Mouse (Mus musculus) forebrain, embryonic 10.5 days (tissue): ENCODE results near the gene Ube2q1. TPM values are rescaled to one million over a fixed set of nuclear protein-coding genes. Genes with fewer than 3 reads are reported as not detected.

Experiments used
- DNase-seq: peaks from one replicate; pipeline ENCODE4 v3.0.0-alpha.2; 2017; ENCODE audit warnings: low spot score; ENCODE audit errors: extremely low spot score
- H3K27ac ChIP-seq: fragments of 300-500 bp; sonication (generic); 2 replicates; pipeline ENCODE4 v1.5.1; 2016; ENCODE audit warnings: mild to moderate bottlenecking
- H3K27me3 ChIP-seq: fragments of 300-500 bp; sonication (generic); 2 replicates; pipeline ENCODE4 v1.6.1; 2016; ENCODE audit warnings: mild to moderate bottlenecking; ENCODE audit not compliant: poor library complexity, severe bottlenecking
- H3K36me3 ChIP-seq: fragments of 300-500 bp; sonication (generic); replicated peaks from 2 replicates; pipeline ENCODE4 v1.6.1; 2016; ENCODE audit warnings: mild to moderate bottlenecking, moderate library complexity
- H3K4me1 ChIP-seq: fragments of 300-500 bp; sonication (generic); 2 replicates; pipeline ENCODE4 v1.6.1; 2016
- H3K4me3 ChIP-seq: fragments of 300-500 bp; sonication (generic); 2 replicates; pipeline ENCODE4 v1.5.1; 2016; ENCODE audit warnings: mild to moderate bottlenecking, moderate library complexity
- H3K9me3 ChIP-seq: fragments of 300-500 bp; sonication (generic); 2 replicates; pipeline ENCODE4 v1.6.1; 2016; ENCODE audit warnings: mild to moderate bottlenecking, moderate library complexity
- WGBS: fragments of 180-500 bp; shearing (Covaris S2); methylation state at CpG from one replicate; pipeline ENCODE4 v1.1.7; 2016; 5-methylcytosine and 5-hydroxymethylcytosine counted together
- polyA plus RNA-seq: library from polyadenylated mRNA; unstranded; fragments of >200 nt; fragmentation: Nextera tagmentation; extraction: Ambion mirVana; gene quantifications from 2 replicates; pipeline ENCODE4 v1.2.1, GENCODE M21; 2016

The Ube2q1 gene
- 11.8 and 12.7 TPM in 2 replicates for polyA plus RNA-seq

DNA sequence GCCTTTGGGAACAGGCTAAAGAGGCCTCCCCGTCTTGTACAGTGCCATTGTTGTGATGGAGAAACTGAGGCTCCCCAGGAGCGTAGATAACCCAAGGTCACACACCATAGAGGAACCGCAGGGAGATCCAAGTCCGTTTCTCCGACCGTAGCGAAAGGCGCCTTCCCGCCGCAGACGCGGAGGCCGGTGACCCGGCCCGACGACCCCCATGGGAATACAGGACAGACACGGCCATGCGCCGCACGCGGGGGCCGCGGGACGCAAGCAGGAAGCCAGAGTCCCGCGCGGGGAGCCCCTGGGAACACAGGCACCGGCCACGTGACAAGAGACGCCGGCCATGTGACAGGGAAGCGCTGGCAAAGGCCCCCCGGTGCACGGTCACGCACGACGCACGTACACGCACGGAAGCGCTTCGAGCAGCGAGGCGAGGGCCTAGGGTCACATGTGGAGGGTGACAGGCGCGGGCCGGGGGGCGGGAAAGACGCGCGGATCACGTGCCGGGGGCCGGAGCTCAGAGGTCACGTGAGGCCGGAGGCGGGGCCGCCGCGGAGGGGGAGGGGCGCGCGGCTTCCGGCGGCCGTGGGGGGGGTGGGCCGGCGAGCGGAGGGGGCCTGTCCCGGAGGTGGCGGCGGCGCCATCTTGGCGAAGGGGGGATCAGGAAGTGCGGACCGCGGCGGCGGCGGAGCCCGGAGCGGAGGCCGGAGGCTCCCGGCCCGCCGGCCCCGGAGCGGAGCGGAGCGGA, at the start of gene Ube2q1:
Gene Ube2q1 (plus strand): TSS at position 649 of the 742 bp plus-strand sequence.
- Histone ChIP-seq H3K27ac (peak within 1 kb of the TSS; percentile 99), H3K4me3 (peak within 1 kb of the TSS; percentile 72), H3K9me3 (no peaks in the 10 kb centered on the region), H3K27me3 (no peaks in the 10 kb centered on the region), H3K4me1 (peaks cover 49% of the 10 kb centered on the region), H3K36me3 (peaks cover 43% of the 10 kb centered on the region)
- under 1% methylated on average over 81 of the region's 90 CpGs for WGBS
- DNase-seq = peak; percentile 90

DNA sequence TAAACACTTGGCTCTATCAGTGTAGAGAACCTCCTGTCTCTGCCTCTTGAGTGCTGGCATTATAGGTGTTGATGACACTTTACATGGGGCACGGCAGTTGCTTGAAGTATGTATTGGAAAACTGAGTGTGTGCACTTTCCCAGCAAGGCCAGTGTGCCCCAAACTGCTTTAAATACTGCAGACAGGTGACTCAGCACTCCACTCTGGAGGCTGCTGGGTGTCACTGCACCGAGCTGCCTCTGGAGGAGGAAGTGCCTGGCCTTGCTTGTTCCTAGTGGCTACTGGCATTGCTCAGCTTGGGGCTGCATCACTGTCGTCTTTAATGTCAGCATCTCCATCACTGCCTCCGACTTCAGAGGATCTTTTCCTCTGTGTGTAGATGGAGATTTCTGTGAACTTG, 46.4 kb upstream of the Ube2q1 start:
- DNase-seq = no peak
- no peak overlapping the region for H3K27ac ChIP-seq
- no peak overlapping the region for H3K4me3 ChIP-seq
- 20% methylated on average over 4 of the region's 4 CpGs for WGBS
- H3K27me3 ChIP-seq = no peaks in the 10 kb centered on the region
- H3K36me3 ChIP-seq = no peaks in the 10 kb centered on the region
- H3K4me1 ChIP-seq = peaks cover 25% of the 10 kb centered on the region
- H3K9me3 ChIP-seq = no peaks in the 10 kb centered on the region

DNA sequence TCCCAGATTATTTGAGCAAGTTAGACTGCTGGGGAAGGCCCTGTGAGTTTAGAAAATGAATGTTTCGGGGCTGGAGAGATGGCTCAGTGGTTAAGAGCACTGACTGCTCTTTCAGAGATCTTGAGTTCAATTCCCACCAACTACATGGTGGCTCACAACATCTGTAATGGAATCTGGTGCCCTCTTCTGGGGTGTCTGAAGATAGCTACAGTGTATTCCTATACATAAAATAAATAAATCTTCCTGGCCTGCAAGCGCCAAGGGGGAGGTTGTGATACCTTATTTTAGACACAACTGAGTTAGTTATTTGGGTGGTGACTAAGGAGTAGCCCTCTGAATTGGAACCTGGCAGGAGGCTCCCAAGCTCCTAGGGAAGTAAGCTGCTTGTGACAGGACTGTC, 44.6 kb upstream of the Ube2q1 start:
- 83% methylated on average over 2 of the region's 2 CpGs for WGBS
- DNase-seq = no peak
- peaks cover 25% of the 10 kb centered on the region for H3K4me1 ChIP-seq
- no peak overlapping the region for H3K4me3 ChIP-seq
- no peaks in the 10 kb centered on the region for H3K9me3 ChIP-seq
- no peak overlapping the region for H3K27ac ChIP-seq
- no peaks in the 10 kb centered on the region for H3K27me3 ChIP-seq
- no peaks in the 10 kb centered on the region for H3K36me3 ChIP-seq

DNA sequence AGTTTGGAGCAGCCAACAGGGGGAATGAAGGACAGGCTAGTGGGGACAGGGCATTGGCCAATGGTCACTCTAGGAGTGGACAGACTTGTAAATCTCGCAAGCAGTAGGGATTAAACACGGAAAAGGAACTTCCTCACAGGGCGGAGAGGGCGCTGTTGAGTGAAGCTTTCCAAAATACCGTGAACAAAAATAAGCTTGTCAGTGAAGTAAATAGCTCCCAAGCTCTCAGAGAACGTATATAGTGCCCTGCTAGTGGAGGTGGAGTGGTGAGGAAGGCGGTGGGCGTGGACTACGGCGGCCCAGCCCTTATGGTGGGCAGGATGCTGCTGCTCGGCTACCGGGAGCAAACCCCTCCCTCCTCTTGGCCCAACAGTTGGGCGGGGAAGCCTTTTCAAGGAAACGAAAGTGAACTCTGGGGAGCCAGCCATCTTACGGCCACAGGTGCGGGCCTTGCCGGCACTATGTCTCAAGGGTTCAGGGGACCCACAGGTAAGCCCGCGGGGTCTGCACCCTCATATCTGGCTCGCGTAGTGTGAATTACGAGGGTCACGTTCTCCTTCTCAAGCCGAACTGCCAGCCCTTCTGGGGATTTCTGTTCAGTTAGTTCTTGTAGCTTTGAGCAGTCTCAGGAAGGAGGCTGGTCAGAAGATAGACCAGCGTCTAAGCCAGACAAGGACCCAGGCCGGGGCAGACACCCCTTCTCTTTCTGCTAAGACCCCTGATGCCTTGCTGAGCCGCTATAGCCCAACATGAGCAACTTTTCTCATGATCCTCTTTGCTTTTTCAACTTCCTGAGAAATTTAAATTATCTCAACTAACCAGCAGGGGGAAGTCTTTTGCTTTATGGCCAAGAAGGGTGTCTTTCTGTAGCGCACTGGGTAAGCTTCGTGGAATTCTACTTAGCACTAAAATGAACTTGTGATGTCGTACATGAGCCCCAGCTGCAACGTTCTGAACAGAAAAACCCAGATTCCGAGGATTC, 42.8 kb upstream of the Ube2q1 start:
- peak overlapping the region; percentile 64 for H3K4me3 ChIP-seq
- peak; percentile 65 for DNase-seq
- H3K36me3 ChIP-seq = peaks cover 9% of the 10 kb centered on the region
- H3K27me3 ChIP-seq = no peaks in the 10 kb centered on the region
- H3K4me1 ChIP-seq = peaks cover 25% of the 10 kb centered on the region
- WGBS = 4% methylated on average over 32 of the region's 32 CpGs
- H3K9me3 ChIP-seq = no peaks in the 10 kb centered on the region
- H3K27ac ChIP-seq = peak overlapping the region; percentile 77

DNA sequence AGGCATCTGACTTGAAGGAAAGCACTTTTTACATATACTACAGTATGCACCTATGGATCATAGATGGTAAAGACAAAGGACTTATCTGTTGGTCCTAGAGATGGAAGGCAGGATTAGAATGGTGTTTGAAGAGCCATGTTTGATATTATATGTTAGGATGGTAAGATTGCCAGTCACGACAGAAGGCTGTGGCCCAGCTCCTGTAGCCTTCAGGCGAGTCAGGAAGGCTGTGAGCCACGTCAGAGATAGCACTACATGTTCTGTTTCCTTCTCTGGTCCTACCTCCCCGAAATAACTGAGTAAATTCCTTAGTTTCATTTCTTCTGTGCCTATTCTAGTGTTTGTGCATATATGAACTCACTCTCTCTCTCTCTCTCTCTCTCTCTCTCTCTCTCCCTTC, 41.3 kb upstream of the Ube2q1 start:
- peaks cover 23% of the 10 kb centered on the region for H3K4me1 ChIP-seq
- no peak for DNase-seq
- peaks cover 23% of the 10 kb centered on the region for H3K36me3 ChIP-seq
- no peak overlapping the region for H3K27ac ChIP-seq
- WGBS = 93% methylated on average over 4 of the region's 4 CpGs
- H3K9me3 ChIP-seq = no peaks in the 10 kb centered on the region
- H3K27me3 ChIP-seq = no peaks in the 10 kb centered on the region
- no peak overlapping the region for H3K4me3 ChIP-seq

DNA sequence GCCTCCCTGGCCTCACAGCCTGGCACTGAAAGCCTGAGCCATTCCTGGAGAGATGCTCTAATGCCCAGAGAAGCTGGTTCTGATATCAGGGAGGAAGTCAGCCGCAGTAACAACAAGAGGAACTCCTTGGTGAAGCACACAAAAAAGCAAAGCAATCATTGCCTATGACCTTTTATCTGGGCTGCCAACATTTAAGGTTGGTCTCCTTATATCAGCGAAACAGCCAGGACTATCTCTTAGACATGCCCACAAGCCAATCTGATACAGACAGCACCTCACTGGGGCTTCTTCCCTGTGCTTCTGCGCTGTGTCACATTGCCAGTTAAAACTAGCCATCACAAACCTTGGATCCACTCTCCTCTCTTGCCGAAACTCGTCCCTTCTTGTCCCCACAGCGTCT, 34.9 kb upstream of the Ube2q1 start:
- 96% methylated on average over 6 of the region's 6 CpGs for WGBS
- Histone ChIP-seq H3K36me3 (peaks cover 78% of the 10 kb centered on the region), H3K4me3 (no peak overlapping the region), H3K4me1 (no peaks in the 10 kb centered on the region), H3K27ac (no peak overlapping the region), H3K27me3 (no peaks in the 10 kb centered on the region), H3K9me3 (no peaks in the 10 kb centered on the region)
- no peak for DNase-seq

DNA sequence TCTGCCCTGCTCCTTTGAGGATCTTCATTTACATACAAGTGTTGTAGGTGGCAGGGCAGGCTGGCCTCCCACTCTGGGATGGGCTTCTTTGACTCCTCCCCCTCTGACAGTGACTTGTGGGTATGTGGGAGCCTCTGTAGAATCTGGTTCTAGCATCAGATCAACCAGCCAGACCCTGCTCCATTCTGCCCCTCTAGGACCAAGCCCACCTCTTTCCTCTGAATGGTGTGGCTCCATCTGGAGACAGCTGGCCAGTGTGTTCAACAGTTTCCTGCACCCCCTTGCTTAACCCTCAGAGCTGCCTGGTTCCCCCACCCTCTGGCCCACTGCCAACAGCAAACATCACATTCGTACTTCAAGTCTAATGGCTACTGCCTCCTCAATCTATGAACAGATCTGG, 21.1 kb upstream of the Ube2q1 start:
- no peak for DNase-seq
- WGBS = 93% methylated on average over 1 of the region's 1 CpGs
- Histone ChIP-seq H3K9me3 (no peaks in the 10 kb centered on the region), H3K27me3 (no peaks in the 10 kb centered on the region), H3K4me3 (no peak overlapping the region), H3K36me3 (peaks cover 55% of the 10 kb centered on the region), H3K27ac (no peak overlapping the region), H3K4me1 (peaks cover under 1% of the 10 kb centered on the region; the same call in 1 of the 2 replicates)

DNA sequence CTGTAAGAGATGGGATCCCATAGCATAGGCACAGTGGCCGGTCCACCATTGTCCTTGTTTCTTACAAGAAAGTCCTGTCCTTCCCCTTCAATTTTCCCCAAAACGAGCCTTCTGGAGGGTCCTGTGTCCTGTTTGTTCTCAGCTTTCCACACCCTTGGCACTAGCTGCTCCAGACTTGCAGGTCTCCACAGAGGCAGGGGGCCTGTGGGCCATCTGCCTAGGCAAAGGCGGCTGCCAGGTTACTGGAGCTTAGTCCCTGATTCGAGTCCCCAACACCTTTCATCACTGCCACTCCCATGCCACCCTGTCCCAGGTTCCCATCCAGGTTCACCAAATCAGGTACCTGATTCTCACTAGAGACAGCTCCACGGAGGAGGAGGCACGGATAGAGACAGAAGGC, 18.1 kb upstream of the Ube2q1 start:
- Histone ChIP-seq H3K27ac (no peak overlapping the region), H3K4me3 (no peak overlapping the region), H3K9me3 (no peaks in the 10 kb centered on the region), H3K27me3 (no peaks in the 10 kb centered on the region), H3K4me1 (0 out of 2 replicates have a peak, but pooled peaks cover 4% of the 10 kb centered on the region), H3K36me3 (peaks cover 27% of the 10 kb centered on the region)
- no peak for DNase-seq
- WGBS = 80% methylated on average over 6 of the region's 6 CpGs

DNA sequence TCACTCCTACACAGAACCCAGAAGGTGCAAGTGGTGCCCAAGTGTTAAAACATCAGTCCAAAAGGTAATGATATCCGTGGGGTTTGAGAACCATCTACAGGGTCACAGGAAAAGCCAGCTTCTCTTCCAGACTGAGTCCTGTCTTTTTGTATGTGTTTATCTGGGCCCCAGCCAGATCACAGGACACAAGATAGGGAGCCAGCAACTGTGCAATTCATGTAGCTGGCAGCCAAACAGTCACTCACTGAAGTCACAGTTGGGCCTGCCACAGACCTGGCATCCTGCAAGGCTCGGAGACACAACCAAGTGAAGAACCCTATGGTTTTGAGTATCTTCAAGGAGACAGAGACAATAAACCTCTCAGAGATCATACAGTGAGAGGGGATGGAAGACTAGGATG, 15.6 kb upstream of the Ube2q1 start:
- no peak for DNase-seq
- H3K36me3 ChIP-seq = peaks cover 1% of the 10 kb centered on the region; the same call in 1 of the 2 replicates
- H3K27me3 ChIP-seq = peaks cover 2% of the 10 kb centered on the region; the same call in 1 of the 2 replicates
- WGBS = 81% methylated on average over 2 of the region's 2 CpGs
- H3K4me1 ChIP-seq = 0 out of 2 replicates have a peak, but pooled peaks cover 4% of the 10 kb centered on the region
- H3K27ac ChIP-seq = no peak overlapping the region
- no peak overlapping the region for H3K4me3 ChIP-seq
- no peaks in the 10 kb centered on the region for H3K9me3 ChIP-seq

DNA sequence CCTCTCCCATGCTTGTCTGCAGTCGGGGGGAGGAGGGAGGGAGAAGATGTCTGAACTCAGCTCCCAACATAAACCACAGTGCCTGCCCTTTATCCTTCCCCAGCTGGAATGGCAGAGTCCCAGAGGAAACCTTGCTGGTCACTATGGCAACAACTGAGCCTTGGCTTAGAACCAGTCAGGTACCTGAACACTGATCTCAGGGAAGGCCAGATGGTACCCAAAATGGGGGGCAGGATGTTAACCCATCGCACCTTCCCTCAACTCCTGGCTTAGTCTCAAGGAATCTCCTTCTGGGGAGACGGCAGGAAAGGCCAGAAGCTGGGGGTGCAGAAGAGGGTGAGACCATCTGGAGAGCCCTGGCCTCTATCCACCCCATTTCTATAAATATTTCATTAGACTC, 13.6 kb upstream of the Ube2q1 start:
- H3K4me3 ChIP-seq = no peak overlapping the region
- WGBS = 77% methylated on average over 3 of the region's 3 CpGs
- DNase-seq = no peak

DNA sequence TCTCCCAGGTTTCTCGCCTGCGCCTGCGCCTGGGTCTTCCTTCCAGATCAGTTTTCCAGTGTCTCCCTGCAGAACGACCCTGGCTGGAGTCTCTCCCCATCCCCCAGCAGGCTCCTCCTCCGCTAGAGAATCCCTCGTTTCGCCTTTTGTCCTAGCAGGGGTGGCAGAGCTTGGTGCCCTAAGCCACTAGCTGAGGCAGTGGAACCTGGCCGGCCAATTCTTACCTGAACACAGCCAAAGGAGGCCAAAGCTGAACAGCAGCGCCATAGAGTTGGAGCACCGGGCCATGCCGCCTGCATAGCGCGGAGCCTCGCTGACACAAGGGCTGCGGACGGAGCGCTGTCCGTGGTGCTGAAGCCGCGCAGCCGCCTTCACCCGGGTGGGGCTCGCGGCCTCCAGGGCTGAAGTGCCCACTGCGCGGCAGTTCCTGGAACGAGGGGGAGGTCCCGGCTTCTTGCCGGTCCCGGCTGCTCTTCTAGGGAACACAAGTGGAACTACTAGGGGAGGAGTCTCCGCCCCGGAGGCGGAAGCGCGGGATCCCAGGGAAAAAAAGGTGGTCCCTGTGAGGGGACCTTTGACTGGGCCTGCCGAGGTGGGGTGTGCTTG, 9.2 kb upstream of the Ube2q1 start, which contains the start of gene Chrnb2:
Gene Chrnb2 (minus strand): TSS at position 514 of the 606 bp plus-strand sequence.
- Histone ChIP-seq H3K9me3 (no peaks in the 10 kb centered on the region), H3K27ac (peak within 1 kb of the TSS; percentile 63), H3K36me3 (peaks cover 2% of the 10 kb centered on the region; the same call in 1 of the 2 replicates), H3K4me3 (peak within 1 kb of the TSS; percentile 49), H3K4me1 (peaks cover 20% of the 10 kb centered on the region), H3K27me3 (peaks cover 23% of the 10 kb centered on the region)
- under 1% methylated on average over 36 of the region's 36 CpGs for WGBS
- DNase-seq = peak; percentile 80

More for the DNA sequence above, 13.6 kb upstream of the Ube2q1 start:
- Histone ChIP-seq H3K36me3 (no peaks in the 10 kb centered on the region), H3K27ac (no peak overlapping the region), H3K27me3 (peaks cover 21% of the 10 kb centered on the region), H3K4me1 (peaks cover 20% of the 10 kb centered on the region), H3K9me3 (no peaks in the 10 kb centered on the region)

DNA sequence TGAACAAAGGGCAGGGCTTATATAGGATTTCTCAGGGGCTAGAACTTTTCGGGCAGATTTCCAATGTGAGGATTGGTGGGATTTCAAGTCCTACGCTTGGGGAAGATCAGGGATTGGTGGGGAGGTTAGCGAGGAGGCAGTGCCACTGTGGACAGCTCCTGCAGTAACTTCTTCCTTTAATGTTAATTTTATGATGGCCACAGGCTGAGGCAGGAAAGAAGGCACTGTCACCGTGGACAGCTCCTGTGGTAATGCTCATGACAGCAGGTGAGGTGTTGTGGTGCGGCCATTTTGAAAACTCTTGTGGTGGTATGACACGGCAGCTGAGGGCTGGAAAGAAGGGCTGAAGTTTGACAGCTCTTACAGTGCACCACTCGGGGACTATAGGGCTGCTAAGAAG, 3.8 kb upstream of the Ube2q1 start:
- 69% methylated on average over 7 of the region's 7 CpGs for WGBS
- H3K4me3 ChIP-seq = no peak overlapping the region
- H3K9me3 ChIP-seq = no peaks in the 10 kb centered on the region
- 0 out of 2 replicates have a peak, but pooled peaks cover 5% of the 10 kb centered on the region for H3K27me3 ChIP-seq
- no peak for DNase-seq
- H3K4me1 ChIP-seq = peaks cover 36% of the 10 kb centered on the region
- no peak overlapping the region for H3K27ac ChIP-seq
- peaks cover 11% of the 10 kb centered on the region; the same call in 1 of the 2 replicates for H3K36me3 ChIP-seq
